Mouse (Mus musculus): Measurements from ENCODE around the gene Dnaaf2. TPM values are rescaled to one million over a fixed set of nuclear protein-coding genes. Genes with fewer than 3 reads are reported as not detected.

Dnaaf2 gene
- polyA plus RNA-seq, 1 experiment from 2014 or later: 10.5 TPM

- ATAC-seq (ENCODE audit: low FRiP score, low TSS enrichment): peak; percentile 71; the same call in 1 of the 2 replicates
- WGBS: 74% methylated on average over 19 of the region's 19 CpGs
- H3K9ac ChIP-seq (ENCODE audit: low read depth, low read length): no peak overlapping the region
- peaks cover 51% of the 10 kb centered on the region for H3K36me3 ChIP-seq (ENCODE audit: control insufficient read depth, insufficient read depth, low read length)
- no peaks in the 10 kb centered on the region for H3K9me3 ChIP-seq (ENCODE audit: control insufficient read depth, low read length)
- no peak overlapping the region for H3K4me2 ChIP-seq (replicated peaks; ENCODE audit: low read depth, low read length)
- H3K4me3 ChIP-seq (ENCODE audit: low read length): no peak overlapping the region
- no peak overlapping the region for H3K27ac ChIP-seq (ENCODE audit: low read depth, low read length)
- H3K4me1 ChIP-seq (ENCODE audit: control insufficient read depth, insufficient read depth, low read length): no peaks in the 10 kb centered on the region
- H3K27me3 ChIP-seq (ENCODE audit: control insufficient read depth, insufficient read depth, low read length): no peaks in the 10 kb centered on the region
Observed at GRCm38 (mm10) chr12:69220613-69221277, 22.5 kb upstream of the Dnaaf2 start.

- H3K4me1 ChIP-seq (ENCODE audit: control insufficient read depth, insufficient read depth, low read length): no peaks in the 10 kb centered on the region
- H3K9ac ChIP-seq (ENCODE audit: low read depth, low read length): no peak overlapping the region
- H3K27ac ChIP-seq (ENCODE audit: low read depth, low read length): no peak overlapping the region
- no peak for ATAC-seq (ENCODE audit: low FRiP score, low TSS enrichment)
- no peaks in the 10 kb centered on the region for H3K27me3 ChIP-seq (ENCODE audit: control insufficient read depth, insufficient read depth, low read length)
- 95% methylated on average over 7 of the region's 7 CpGs for WGBS
- peaks cover 65% of the 10 kb centered on the region for H3K36me3 ChIP-seq (ENCODE audit: control insufficient read depth, insufficient read depth, low read length)
- no peak overlapping the region for H3K4me2 ChIP-seq (replicated peaks; ENCODE audit: low read depth, low read length)
- H3K9me3 ChIP-seq (ENCODE audit: control insufficient read depth, low read length): no peaks in the 10 kb centered on the region
- H3K4me3 ChIP-seq (ENCODE audit: low read length): no peak overlapping the region
Observed at GRCm38 (mm10) chr12:69216587-69216986, 18.4 kb upstream of the Dnaaf2 start.

GRCm38 (mm10) chr12:69215000-69215785 lies 17.0 kb upstream of the Dnaaf2 start:
- H3K27ac ChIP-seq (ENCODE audit: low read depth, low read length): no peak overlapping the region
- no peak for ATAC-seq (ENCODE audit: low FRiP score, low TSS enrichment)
- H3K4me2 ChIP-seq (replicated peaks; ENCODE audit: low read depth, low read length): no peak overlapping the region
- H3K36me3 ChIP-seq (ENCODE audit: control insufficient read depth, insufficient read depth, low read length): peaks cover 58% of the 10 kb centered on the region
- no peaks in the 10 kb centered on the region for H3K27me3 ChIP-seq (ENCODE audit: control insufficient read depth, insufficient read depth, low read length)
- no peak overlapping the region for H3K4me3 ChIP-seq (ENCODE audit: low read length)
- WGBS: 93% methylated on average over 3 of the region's 3 CpGs
- no peaks in the 10 kb centered on the region for H3K9me3 ChIP-seq (ENCODE audit: control insufficient read depth, low read length)
- H3K9ac ChIP-seq (ENCODE audit: low read depth, low read length): no peak overlapping the region
- no peaks in the 10 kb centered on the region for H3K4me1 ChIP-seq (ENCODE audit: control insufficient read depth, insufficient read depth, low read length)

- no peak overlapping the region for H3K9ac ChIP-seq (ENCODE audit: low read depth, low read length)
- H3K9me3 ChIP-seq (ENCODE audit: control insufficient read depth, low read length): no peaks in the 10 kb centered on the region
- no peak overlapping the region for H3K27ac ChIP-seq (ENCODE audit: low read depth, low read length)
- H3K4me3 ChIP-seq (ENCODE audit: low read length): no peak overlapping the region
- no peak overlapping the region for H3K4me2 ChIP-seq (replicated peaks; ENCODE audit: low read depth, low read length)
- WGBS: 94% methylated on average over 7 of the region's 7 CpGs
- no peak for ATAC-seq (ENCODE audit: low FRiP score, low TSS enrichment)
- no peaks in the 10 kb centered on the region for H3K4me1 ChIP-seq (ENCODE audit: control insufficient read depth, insufficient read depth, low read length)
- H3K27me3 ChIP-seq (ENCODE audit: control insufficient read depth, insufficient read depth, low read length): no peaks in the 10 kb centered on the region
- peaks cover 62% of the 10 kb centered on the region for H3K36me3 ChIP-seq (ENCODE audit: control insufficient read depth, insufficient read depth, low read length)
Observed at GRCm38 (mm10) chr12:69214393-69214792, 16.2 kb upstream of the Dnaaf2 start.

- H3K9ac ChIP-seq (ENCODE audit: low read depth, low read length): no peak overlapping the region
- no peaks in the 10 kb centered on the region for H3K4me1 ChIP-seq (ENCODE audit: control insufficient read depth, insufficient read depth, low read length)
- H3K4me2 ChIP-seq (replicated peaks; ENCODE audit: low read depth, low read length): no peak overlapping the region
- H3K27me3 ChIP-seq (ENCODE audit: control insufficient read depth, insufficient read depth, low read length): no peaks in the 10 kb centered on the region
- H3K36me3 ChIP-seq (ENCODE audit: control insufficient read depth, insufficient read depth, low read length): peaks cover 61% of the 10 kb centered on the region
- no peak overlapping the region for H3K4me3 ChIP-seq (ENCODE audit: low read length)
- H3K9me3 ChIP-seq (ENCODE audit: control insufficient read depth, low read length): no peaks in the 10 kb centered on the region
- ATAC-seq (ENCODE audit: low FRiP score, low TSS enrichment): no peak
- no peak overlapping the region for H3K27ac ChIP-seq (ENCODE audit: low read depth, low read length)
- WGBS: 96% methylated on average over 13 of the region's 13 CpGs
Observed at GRCm38 (mm10) chr12:69213186-69213777, 15.1 kb upstream of the Dnaaf2 start.

DNA sequence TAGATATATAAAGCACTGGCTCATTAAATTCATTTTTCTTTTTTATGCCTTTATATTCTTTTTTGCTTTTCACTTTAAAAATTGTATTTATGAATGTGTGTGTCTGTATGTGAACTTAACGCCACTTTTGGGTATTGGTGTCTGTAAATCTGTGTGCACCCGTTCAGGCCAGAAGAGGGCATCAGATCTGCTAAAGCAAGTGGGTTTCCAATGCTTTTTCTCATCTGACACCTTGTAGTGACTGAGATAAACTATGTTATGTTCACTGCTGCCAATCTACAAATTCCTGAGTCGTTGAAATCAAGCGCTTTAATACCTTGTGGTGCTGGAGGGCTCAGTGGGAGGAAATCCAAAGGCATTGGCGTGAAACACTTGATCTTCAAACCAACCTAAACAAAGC lies 12.8 kb upstream of the Dnaaf2 start:
- no peak overlapping the region for H3K4me2 ChIP-seq (replicated peaks; ENCODE audit: low read depth, low read length)
- H3K36me3 ChIP-seq (ENCODE audit: control insufficient read depth, insufficient read depth, low read length): peaks cover 58% of the 10 kb centered on the region
- no peaks in the 10 kb centered on the region for H3K4me1 ChIP-seq (ENCODE audit: control insufficient read depth, insufficient read depth, low read length)
- H3K9me3 ChIP-seq (ENCODE audit: control insufficient read depth, low read length): no peaks in the 10 kb centered on the region
- no peaks in the 10 kb centered on the region for H3K27me3 ChIP-seq (ENCODE audit: control insufficient read depth, insufficient read depth, low read length)
- H3K27ac ChIP-seq (ENCODE audit: low read depth, low read length): no peak overlapping the region
- H3K4me3 ChIP-seq (ENCODE audit: low read length): no peak overlapping the region
- ATAC-seq (ENCODE audit: low FRiP score, low TSS enrichment): no peak
- H3K9ac ChIP-seq (ENCODE audit: low read depth, low read length): no peak overlapping the region
- 85% methylated on average over 5 of the region's 5 CpGs for WGBS

DNA sequence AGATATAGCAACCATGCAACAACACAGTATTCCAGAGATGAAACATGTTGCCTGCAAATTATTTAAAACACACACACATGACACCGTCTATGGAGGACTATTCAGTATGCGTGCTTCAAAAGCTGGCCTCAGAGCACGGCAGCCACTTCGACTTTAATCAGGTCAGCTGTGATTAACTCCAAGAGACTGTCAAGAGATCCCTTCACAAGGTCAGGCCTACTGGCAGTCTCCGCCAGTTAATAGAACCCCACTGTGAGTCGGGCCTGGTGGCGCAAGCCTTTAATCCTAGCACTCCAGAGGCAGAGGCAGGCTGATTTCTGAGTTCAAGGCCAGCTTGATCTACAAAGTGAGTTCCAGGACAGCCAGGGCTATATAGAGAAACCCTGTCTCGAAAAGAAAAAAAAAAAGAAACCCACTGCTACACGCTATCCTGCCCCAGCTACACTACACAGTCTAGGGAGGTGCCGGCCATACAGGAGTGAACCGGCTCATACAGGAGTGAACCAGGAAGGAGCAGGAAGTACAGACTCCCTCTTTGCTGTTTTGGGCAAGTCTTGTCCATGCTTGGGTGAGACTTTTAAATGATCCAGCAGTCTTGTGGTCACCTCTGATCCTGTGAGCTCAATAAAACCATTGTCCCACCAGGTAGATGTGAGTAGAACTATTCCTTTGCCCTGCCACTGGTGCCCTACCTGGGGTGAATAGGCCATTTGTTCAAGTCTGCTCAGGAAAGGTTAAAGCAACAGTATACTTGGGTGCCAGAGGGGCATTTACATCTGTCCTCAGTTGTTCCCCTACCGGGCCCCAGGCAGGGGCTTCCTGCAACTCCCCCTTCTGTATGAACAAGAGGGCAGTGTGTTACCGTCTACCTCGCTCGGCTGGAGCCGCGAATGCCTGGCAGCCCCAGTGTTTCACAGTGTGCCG lies 12.1 kb upstream of the Dnaaf2 start:
- Histone ChIP-seq H3K4me3 (ENCODE audit: low read length) (no peak overlapping the region), H3K36me3 (ENCODE audit: control insufficient read depth, insufficient read depth, low read length) (peaks cover 53% of the 10 kb centered on the region), H3K4me2 (replicated peaks; ENCODE audit: low read depth, low read length) (no peak overlapping the region), H3K4me1 (ENCODE audit: control insufficient read depth, insufficient read depth, low read length) (no peaks in the 10 kb centered on the region), H3K9me3 (ENCODE audit: control insufficient read depth, low read length) (no peaks in the 10 kb centered on the region), H3K27ac (ENCODE audit: low read depth, low read length) (no peak overlapping the region), H3K27me3 (ENCODE audit: control insufficient read depth, insufficient read depth, low read length) (no peaks in the 10 kb centered on the region), H3K9ac (ENCODE audit: low read depth, low read length) (no peak overlapping the region)
- 87% methylated on average over 18 of the region's 18 CpGs for WGBS
- no peak for ATAC-seq (ENCODE audit: low FRiP score, low TSS enrichment)

GRCm38 (mm10) chr12:69208520-69208919 lies 10.3 kb upstream of the Dnaaf2 start:
- Histone ChIP-seq H3K27me3 (ENCODE audit: control insufficient read depth, insufficient read depth, low read length) (no peaks in the 10 kb centered on the region), H3K4me2 (replicated peaks; ENCODE audit: low read depth, low read length) (no peak overlapping the region), H3K4me1 (ENCODE audit: control insufficient read depth, insufficient read depth, low read length) (no peaks in the 10 kb centered on the region), H3K9ac (ENCODE audit: low read depth, low read length) (no peak overlapping the region), H3K36me3 (ENCODE audit: control insufficient read depth, insufficient read depth, low read length) (peaks cover 37% of the 10 kb centered on the region), H3K9me3 (ENCODE audit: control insufficient read depth, low read length) (no peaks in the 10 kb centered on the region), H3K27ac (ENCODE audit: low read depth, low read length) (no peak overlapping the region), H3K4me3 (ENCODE audit: low read length) (no peak overlapping the region)
- no peak for ATAC-seq (ENCODE audit: low FRiP score, low TSS enrichment)
- WGBS: 90% methylated on average over 2 of the region's 2 CpGs

Measured in kidney, embryonic 14.5 days (tissue).